Mouse (Mus musculus): ENCODE results near the gene Tns1.

DNA sequence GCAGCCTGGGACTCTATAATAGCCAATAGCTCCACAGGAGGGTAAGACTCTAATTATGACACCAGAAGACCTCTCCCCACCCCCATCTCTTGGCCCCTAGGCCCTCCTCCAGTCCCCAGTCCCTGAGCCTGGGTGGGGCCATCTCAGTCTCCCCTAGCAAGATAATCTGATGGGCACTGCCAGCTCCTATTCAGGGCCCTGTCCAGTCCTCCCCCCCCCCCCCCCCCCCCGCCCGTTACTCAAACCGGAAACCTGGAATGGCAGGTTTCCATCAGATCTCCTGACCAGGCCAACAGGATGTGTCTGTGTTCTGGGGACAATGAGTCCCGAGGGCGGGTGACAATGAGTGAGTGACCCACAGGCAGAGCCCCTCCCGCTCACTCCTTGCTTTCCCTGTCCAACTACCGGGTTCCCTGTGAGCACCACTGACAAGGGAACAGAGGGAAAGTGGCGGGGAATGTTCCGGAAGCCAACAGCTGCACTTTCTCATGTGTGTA, 136.5 kb downstream of the Tns1 start:
- no peak for TF ChIP-seq POLR2A (IDR thresholded peaks at IDR 0.05; ENCODE audit: borderline replicate concordance, extremely low read depth, insufficient read depth, insufficient read length, poor library complexity, severe bottlenecking)
- TF ChIP-seq CTCF (IDR thresholded peaks at IDR 0.05; ENCODE audit: borderline replicate concordance, extremely low read depth, insufficient read depth, insufficient read length), result no peak
